Mouse (Mus musculus): ENCODE measurements around the gene Olfr530.

Gene Olfr530

GRCm38 (mm10) chr7:140376231-140376630, at the start of gene Olfr530:
Olfr530 (minus strand) TSS chr7:140376331.
- DNase-seq (ENCODE audit: low spot score in 2 of 2): no peak

- no peak for DNase-seq (ENCODE audit: low spot score in 2 of 2)
Measured at GRCm38 (mm10) chr7:140421539-140421938, 45.4 kb upstream of the Olfr530 start, which contains the start of gene Olfr532. Olfr532 (minus strand) TSS chr7:140421639.

DNA sequence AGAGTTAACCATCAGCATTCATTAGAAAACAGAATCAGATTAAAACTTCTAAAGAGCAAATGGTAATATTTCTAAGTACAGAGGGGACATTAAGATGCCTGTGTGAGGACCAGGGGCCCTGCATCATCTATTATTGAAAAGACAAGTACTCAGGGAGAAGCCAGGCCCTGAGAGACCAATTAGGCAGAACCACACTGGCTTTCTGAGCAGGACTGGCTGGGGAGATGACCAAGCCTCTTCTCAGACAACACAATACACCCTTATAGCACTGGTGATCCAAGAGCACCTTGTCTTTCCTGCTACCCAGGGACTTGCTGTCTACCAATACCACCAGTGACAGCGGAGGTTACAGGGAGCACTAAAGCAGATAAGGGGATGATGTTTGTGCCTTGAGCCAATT, 26.7 kb upstream of the Olfr530 start, which contains the start of gene Olfr531:
Gene Olfr531, minus strand, starts transcription at position 101 of the 400 bp plus-strand sequence.
- DNase-seq (ENCODE audit: low spot score in 2 of 2): peak in 1 of 2 experiments; percentile 20

DNA sequence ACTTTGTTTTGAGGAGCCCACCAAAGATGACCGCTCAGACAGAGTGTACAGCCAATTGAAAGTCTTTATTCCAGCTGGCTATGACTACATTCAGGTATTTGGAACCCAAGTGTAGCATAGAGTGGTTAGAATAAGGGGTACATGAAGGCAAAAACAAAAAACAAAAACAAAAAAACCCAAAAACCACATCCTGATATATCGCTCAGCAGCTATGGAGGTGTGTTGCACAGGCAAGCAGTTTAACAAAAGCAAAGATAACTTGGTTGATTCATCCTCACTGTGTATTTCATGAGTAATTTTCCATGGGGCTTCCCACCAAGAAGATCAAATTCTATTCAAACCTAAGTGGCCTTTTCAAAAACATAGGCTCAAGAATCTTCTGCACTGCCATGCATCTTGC, 780 bp upstream of the Olfr530 start:
- no peak for DNase-seq (ENCODE audit: low spot score in 2 of 2)

DNA sequence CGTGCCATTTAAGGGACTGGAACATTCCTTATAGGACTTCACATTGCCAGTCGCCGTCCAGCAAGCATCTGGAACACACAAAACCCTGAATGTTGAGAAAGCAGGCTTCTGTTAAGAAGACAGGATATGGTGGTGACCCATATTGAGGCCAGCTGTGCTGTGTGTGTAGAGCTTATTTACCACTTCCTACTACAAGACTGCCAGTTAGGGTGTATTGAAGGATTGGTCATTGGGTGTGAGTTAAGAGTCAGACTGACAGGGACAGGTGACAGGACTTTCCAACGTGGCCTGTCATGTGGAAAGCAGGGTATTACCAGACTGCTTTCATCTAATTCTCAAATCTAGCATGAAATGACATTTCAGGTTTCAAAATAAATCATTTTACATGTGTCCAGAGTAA, 1.8 kb downstream of the Olfr530 start:
- no peak for DNase-seq (ENCODE audit: low spot score in 2 of 2)

GRCm38 (mm10) chr7:140361571-140361970, 14.6 kb downstream of the Olfr530 start, which contains the start of gene Olfr60:
Olfr60 (minus strand) TSS chr7:140361671.
- DNase-seq (ENCODE audit: low spot score in 2 of 2): no peak

- no peak for DNase-seq (ENCODE audit: low spot score in 2 of 2)
Measured at GRCm38 (mm10) chr7:140333717-140334116, 42.4 kb downstream of the Olfr530 start, which contains the start of gene Olfr527. Olfr527 (plus strand) TSS chr7:140334017.

GRCm38 (mm10) chr7:140329766-140330304, 46.3 kb downstream of the Olfr530 start:
- DNase-seq (ENCODE audit: low spot score in 2 of 2): no peak

All from spleen, postnatal 4 days (tissue).